Mouse (Mus musculus): ENCODE data around the gene Plekhg2. TPM values are rescaled to one million over a fixed set of nuclear protein-coding genes. Genes with fewer than 3 reads are reported as not detected.

The Plekhg2 gene
- polyA plus RNA-seq, 1 experiment from 2014 or later = 22.4 TPM

DNA sequence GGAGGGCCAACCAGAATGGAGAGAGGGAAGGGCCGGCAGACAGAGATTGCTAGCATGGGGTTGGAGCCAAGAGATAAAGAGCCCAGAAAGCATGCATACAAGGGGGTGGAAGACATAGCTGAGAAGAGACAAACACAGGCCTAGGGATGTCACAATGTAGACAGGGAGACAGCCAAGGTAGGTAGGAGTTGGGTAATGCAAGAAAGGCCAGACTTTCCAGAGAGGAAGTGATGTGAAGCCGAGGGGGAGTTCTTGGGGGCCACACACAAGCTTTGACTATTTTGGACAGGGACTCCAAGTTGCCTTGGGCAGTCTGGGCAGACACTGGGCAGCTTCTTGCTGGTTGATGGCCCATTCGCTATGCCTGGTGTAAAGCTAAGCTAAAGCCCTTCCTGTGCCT lies 29.5 kb upstream of the Plekhg2 start:
- Histone ChIP-seq H3K9me3 (ENCODE audit: low read length) (no peaks in the 10 kb centered on the region), H3K4me1 (ENCODE audit: insufficient read depth, low read depth, low read length) (no peaks in the 10 kb centered on the region), H3K36me3 (ENCODE audit: insufficient read depth, low read length) (peaks cover 55% of the 10 kb centered on the region), H3K9ac (replicated peaks; ENCODE audit: low read depth) (no peak overlapping the region), H3K4me3 (ENCODE audit: low read depth, low read length) (no peak overlapping the region), H3K4me2 (replicated peaks; ENCODE audit: low read depth, low read length) (no peak overlapping the region), H3K27me3 (replicated peaks; ENCODE audit: insufficient read depth, low read length) (no peaks in the 10 kb centered on the region), H3K27ac (ENCODE audit: low read length) (no peak overlapping the region)
- 68% methylated on average over 3 of the region's 3 CpGs for WGBS
- ATAC-seq (no peak), DNase-seq (ENCODE audit: low spot score) (no peak)
- TF ChIP-seq EP300 (IDR thresholded peaks at IDR 0.05) = no peak
- TF ChIP-seq CTCF (IDR thresholded peaks at IDR 0.05) = no peak

DNA sequence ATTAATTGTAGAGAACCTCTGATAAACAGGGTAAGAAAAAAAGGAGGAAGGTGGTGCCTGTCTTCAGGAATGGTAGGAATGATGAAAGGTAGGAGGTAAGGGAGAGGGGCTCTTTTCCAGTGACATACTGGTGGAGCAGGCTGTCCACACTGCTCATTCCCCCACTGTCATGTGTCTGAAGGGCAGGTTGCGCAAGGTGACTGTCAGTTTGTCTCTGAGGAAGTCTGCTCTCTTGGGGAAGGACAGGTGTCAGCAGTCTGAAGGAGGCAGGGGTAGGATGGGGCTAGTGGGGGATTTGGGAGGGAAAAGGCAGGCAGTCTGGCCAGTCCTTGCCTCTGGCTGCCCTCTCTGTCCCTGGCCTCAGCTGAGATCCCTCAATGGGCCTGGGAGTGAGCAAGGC lies 28.6 kb upstream of the Plekhg2 start:
- no peak for ATAC-seq
- 100% methylated on average over 1 of the region's 1 CpGs for WGBS
- H3K27me3 ChIP-seq (replicated peaks; ENCODE audit: insufficient read depth, low read length) = no peaks in the 10 kb centered on the region
- no peak overlapping the region for H3K27ac ChIP-seq (ENCODE audit: low read length)
- H3K9me3 ChIP-seq (ENCODE audit: low read length) = no peaks in the 10 kb centered on the region
- no peak overlapping the region for H3K4me3 ChIP-seq (ENCODE audit: low read depth, low read length)
- H3K9ac ChIP-seq (replicated peaks; ENCODE audit: low read depth) = no peak overlapping the region
- TF ChIP-seq CTCF (IDR thresholded peaks at IDR 0.05) = no peak
- TF ChIP-seq EP300 (IDR thresholded peaks at IDR 0.05) = no peak
- peak; percentile 23 for DNase-seq (ENCODE audit: low spot score)
- H3K36me3 ChIP-seq (ENCODE audit: insufficient read depth, low read length) = peaks cover 53% of the 10 kb centered on the region
- H3K4me2 ChIP-seq (replicated peaks; ENCODE audit: low read depth, low read length) = no peak overlapping the region
- H3K4me1 ChIP-seq (ENCODE audit: insufficient read depth, low read depth, low read length) = no peaks in the 10 kb centered on the region

DNA sequence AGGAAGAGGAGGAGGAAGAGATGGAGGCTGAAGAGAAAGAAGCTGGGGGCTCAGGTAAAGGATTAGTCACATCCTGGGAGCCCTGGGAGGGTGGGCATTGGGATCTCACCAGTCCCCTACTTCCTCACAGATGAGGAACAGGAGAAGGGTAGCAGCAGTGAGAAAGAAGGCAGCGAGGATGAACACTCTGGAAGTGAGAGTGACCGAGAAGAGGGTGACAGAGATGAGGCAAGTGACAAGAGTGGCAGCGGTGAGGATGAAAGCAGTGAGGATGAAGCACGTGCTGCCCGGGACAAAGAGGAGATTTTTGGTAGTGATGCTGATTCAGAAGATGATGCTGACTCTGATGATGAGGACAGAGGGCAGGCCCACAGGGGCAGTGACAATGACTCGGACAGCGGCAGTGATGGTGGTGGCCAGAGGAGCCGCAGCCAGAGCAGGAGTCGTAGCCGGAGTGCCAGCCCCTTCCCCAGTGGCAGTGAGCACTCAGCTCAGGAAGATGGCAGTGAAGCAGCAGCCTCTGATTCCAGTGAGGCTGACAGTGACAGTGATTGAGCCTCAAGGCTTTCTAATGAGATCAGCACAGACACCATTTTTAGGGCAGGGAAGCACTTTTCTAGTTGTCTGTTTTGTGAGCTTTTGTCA lies 26.4 kb upstream of the Plekhg2 start:
- no peaks in the 10 kb centered on the region for H3K27me3 ChIP-seq (replicated peaks; ENCODE audit: insufficient read depth, low read length)
- no peak overlapping the region for H3K4me3 ChIP-seq (ENCODE audit: low read depth, low read length)
- DNase-seq (ENCODE audit: low spot score) (no peak), ATAC-seq (no peak)
- TF ChIP-seq EP300 (IDR thresholded peaks at IDR 0.05) (no peak), CTCF (IDR thresholded peaks at IDR 0.05) (no peak)
- no peaks in the 10 kb centered on the region for H3K9me3 ChIP-seq (ENCODE audit: low read length)
- H3K36me3 ChIP-seq (ENCODE audit: insufficient read depth, low read length) = peaks cover 44% of the 10 kb centered on the region
- H3K9ac ChIP-seq (replicated peaks; ENCODE audit: low read depth) = no peak overlapping the region
- H3K4me2 ChIP-seq (replicated peaks; ENCODE audit: low read depth, low read length) = no peak overlapping the region
- no peak overlapping the region for H3K27ac ChIP-seq (ENCODE audit: low read length)
- 83% methylated on average over 10 of the region's 10 CpGs for WGBS
- H3K4me1 ChIP-seq (ENCODE audit: insufficient read depth, low read depth, low read length) = no peaks in the 10 kb centered on the region

DNA sequence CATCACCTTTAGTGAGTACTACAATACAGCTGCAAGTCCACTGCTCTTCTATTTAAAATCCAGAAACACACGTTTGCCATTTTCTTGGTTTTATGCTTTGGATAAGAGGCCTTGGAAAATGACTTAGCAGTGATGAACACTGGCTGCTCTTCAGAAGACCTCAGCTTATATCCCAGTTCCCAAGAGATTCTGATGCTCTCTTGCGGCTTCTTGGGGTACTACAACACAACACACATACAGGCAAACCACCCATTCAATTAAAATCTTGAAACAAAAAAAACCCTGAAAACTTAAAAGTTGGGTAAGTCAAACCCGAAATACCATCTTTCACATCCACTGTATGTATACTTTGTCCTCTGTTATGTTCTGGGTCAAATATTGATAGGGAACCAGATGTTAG lies 25.6 kb upstream of the Plekhg2 start:
- peak; percentile 59 for DNase-seq (ENCODE audit: low spot score)
- Histone ChIP-seq H3K27ac (ENCODE audit: low read length) (no peak overlapping the region), H3K9me3 (ENCODE audit: low read length) (no peaks in the 10 kb centered on the region), H3K27me3 (replicated peaks; ENCODE audit: insufficient read depth, low read length) (no peaks in the 10 kb centered on the region), H3K9ac (replicated peaks; ENCODE audit: low read depth) (no peak overlapping the region), H3K4me3 (ENCODE audit: low read depth, low read length) (no peak overlapping the region), H3K36me3 (ENCODE audit: insufficient read depth, low read length) (peaks cover 36% of the 10 kb centered on the region), H3K4me2 (replicated peaks; ENCODE audit: low read depth, low read length) (no peak overlapping the region), H3K4me1 (ENCODE audit: insufficient read depth, low read depth, low read length) (peaks cover 5% of the 10 kb centered on the region; the same call in 1 of the 2 replicates)
- ATAC-seq = no peak
- WGBS = 55% methylated on average over 3 of the region's 3 CpGs
- TF ChIP-seq EP300 (IDR thresholded peaks at IDR 0.05) = no peak
- TF ChIP-seq CTCF (IDR thresholded peaks at IDR 0.05) = peak; percentile 58

DNA sequence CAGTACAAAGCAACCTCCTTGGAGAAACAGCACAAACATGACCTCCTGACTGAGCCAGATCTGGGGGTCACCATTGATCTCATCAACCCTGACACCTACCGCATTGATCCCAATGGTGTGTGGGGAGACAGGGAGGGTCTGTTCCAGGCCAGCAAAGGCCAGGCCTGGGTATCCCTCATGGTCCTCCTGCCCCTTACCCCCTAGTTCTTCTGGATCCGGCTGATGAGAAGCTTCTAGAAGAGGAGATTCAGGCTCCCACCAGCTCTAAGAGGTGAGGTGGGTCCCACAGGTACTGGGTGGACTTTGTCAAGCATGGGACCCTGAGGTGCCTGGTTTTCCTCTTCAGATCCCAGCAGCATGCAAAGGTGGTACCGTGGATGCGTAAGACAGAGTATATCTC lies 23.0 kb upstream of the Plekhg2 start:
- no peak for TF ChIP-seq EP300 (IDR thresholded peaks at IDR 0.05)
- no peak for TF ChIP-seq CTCF (IDR thresholded peaks at IDR 0.05)
- Histone ChIP-seq H3K4me3 (ENCODE audit: low read depth, low read length) (no peak overlapping the region), H3K9ac (replicated peaks; ENCODE audit: low read depth) (no peak overlapping the region), H3K36me3 (ENCODE audit: insufficient read depth, low read length) (peaks cover 38% of the 10 kb centered on the region), H3K4me1 (ENCODE audit: insufficient read depth, low read depth, low read length) (peaks cover 5% of the 10 kb centered on the region; the same call in 1 of the 2 replicates), H3K9me3 (ENCODE audit: low read length) (no peaks in the 10 kb centered on the region), H3K4me2 (replicated peaks; ENCODE audit: low read depth, low read length) (no peak overlapping the region), H3K27me3 (replicated peaks; ENCODE audit: insufficient read depth, low read length) (no peaks in the 10 kb centered on the region), H3K27ac (ENCODE audit: low read length) (no peak overlapping the region)
- 95% methylated on average over 4 of the region's 4 CpGs for WGBS
- no peak for DNase-seq (ENCODE audit: low spot score)
- no peak for ATAC-seq

DNA sequence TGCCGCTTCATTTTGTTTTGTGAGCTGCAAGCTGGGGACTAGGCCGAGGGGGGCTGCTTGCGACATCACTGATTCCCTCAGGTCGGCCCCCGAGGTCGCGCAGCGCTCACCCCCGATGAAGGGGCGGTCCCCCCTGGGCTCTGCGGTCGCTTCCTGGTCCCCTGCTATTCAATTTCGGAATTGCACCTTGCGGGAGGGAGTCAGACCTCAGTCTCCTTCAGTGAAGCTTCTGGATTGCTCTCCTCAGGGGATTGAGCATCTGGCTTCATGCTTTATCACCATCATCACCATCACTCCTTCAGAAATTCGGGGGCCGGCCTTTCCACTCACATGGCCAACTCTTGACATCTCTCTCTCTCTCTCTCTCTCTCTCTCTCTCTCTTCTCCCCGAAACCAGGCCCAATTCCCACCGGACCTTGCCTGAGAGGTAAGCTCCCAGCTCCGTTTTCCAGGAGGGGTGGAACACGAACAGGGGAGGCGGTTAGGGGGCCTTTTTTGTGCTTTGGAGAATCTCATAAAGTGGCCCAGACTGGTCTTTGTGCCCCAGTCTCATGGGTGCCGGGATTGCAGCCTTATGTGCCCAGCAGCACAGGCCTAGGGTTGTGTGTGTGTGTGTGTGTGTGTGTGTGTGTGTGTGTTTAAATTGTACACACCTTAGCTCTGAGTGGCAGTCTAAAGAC lies 21.0 kb upstream of the Plekhg2 start:
- Histone ChIP-seq H3K4me1 (ENCODE audit: insufficient read depth, low read depth, low read length) (peaks cover 5% of the 10 kb centered on the region; the same call in 1 of the 2 replicates), H3K9me3 (ENCODE audit: low read length) (no peaks in the 10 kb centered on the region), H3K27me3 (replicated peaks; ENCODE audit: insufficient read depth, low read length) (no peaks in the 10 kb centered on the region), H3K4me3 (ENCODE audit: low read depth, low read length) (peak overlapping the region; percentile 79), H3K27ac (ENCODE audit: low read length) (peak overlapping the region; percentile 68), H3K9ac (replicated peaks; ENCODE audit: low read depth) (peak overlapping the region; percentile 72), H3K4me2 (replicated peaks; ENCODE audit: low read depth, low read length) (peak overlapping the region; percentile 90), H3K36me3 (ENCODE audit: insufficient read depth, low read length) (peaks cover 34% of the 10 kb centered on the region)
- no peak for TF ChIP-seq CTCF (IDR thresholded peaks at IDR 0.05)
- no peak for TF ChIP-seq EP300 (IDR thresholded peaks at IDR 0.05)
- 5% methylated on average over 22 of the region's 22 CpGs for WGBS
- DNase-seq (ENCODE audit: low spot score) (no peak), ATAC-seq (no peak)
